ENCODE assay signal across 11 mouse cellular contexts in genomic region chr14:19803623-19804022, GRCm38 (mm10). TPM values are rescaled to one million over a fixed set of nuclear protein-coding genes. Genes with fewer than 3 reads are reported as not detected.
A peak's percentile ranks its signal among the peaks of the same experiment; 100 is the strongest.
DNase-seq lines count a peak whose midpoint lies in the region; ATAC-seq and TF ChIP-seq lines count a peak whose summit lies in the region.
"Had no signal": no experiment of that assay in that cellular context is flagged by ENCODE, and none has a peak within 500 bp of the region (broad histone marks: within the 10 kb centered on the region; RNA-seq: fewer than 3 reads in every experiment).

No protein-coding gene starts in this region.

- H3K27me3 ChIP-seq in forebrain, postnatal 0 days (ENCODE audit: insufficient read depth, low read length): no peaks in the 10 kb centered on the region
- no peaks in the 10 kb centered on the region for H3K27me3 ChIP-seq in forebrain, embryonic 15.5 days
- H3K27me3 ChIP-seq in limb, embryonic 15.5 days: no peaks in the 10 kb centered on the region
- H3K27me3 ChIP-seq: heart, embryonic 15.5 days had no signal

- H3K36me3 ChIP-seq in forebrain, postnatal 0 days (ENCODE audit: insufficient read depth): no peaks in the 10 kb centered on the region
- no peaks in the 10 kb centered on the region for H3K36me3 ChIP-seq in forebrain, embryonic 15.5 days
- H3K36me3 ChIP-seq in limb, embryonic 15.5 days: peaks cover 24% of the 10 kb centered on the region

- no peak overlapping the region for H3K4me2 ChIP-seq in forebrain, postnatal 0 days (ENCODE audit: low read depth)
- H3K4me2 ChIP-seq in forebrain, embryonic 15.5 days (replicated peaks): no peak overlapping the region
- no peak overlapping the region for H3K4me2 ChIP-seq in limb, embryonic 15.5 days
- H3K4me2 ChIP-seq: heart, embryonic 15.5 days had no signal

- intact Hi-C loops in left cerebral cortex, postnatal 25 days (cut with DNase I): no loop called here

- H3K9ac ChIP-seq in forebrain, postnatal 0 days: no peak overlapping the region
- no peak overlapping the region for H3K9ac ChIP-seq in forebrain, embryonic 15.5 days (replicated peaks)
- H3K9ac ChIP-seq in limb, embryonic 15.5 days: no peak overlapping the region
- H3K9ac ChIP-seq: heart, embryonic 15.5 days had no signal

- peak; percentile 34; the same call in 1 of the 2 replicates for ATAC-seq in forebrain, postnatal 0 days
- no peak; the same call in 1 of the 2 replicates for ATAC-seq in forebrain, embryonic 15.5 days (replicated peaks)
- no peak for ATAC-seq in limb, embryonic 15.5 days (ENCODE audit: insufficient number of reproducible peaks, low FRiP score, low TSS enrichment, low read depth)
- ATAC-seq: midbrain, embryonic 16.5 days had no signal

- no peak for DNase-seq in forebrain, postnatal 0 days
- peak; percentile 57 for DNase-seq in testis, postnatal 10 days (ENCODE audit: low spot score)
- DNase-seq in testis, postnatal 14 days (ENCODE audit: low spot score): no peak
- no peak for DNase-seq in urinary bladder, postnatal 4 days (ENCODE audit: low spot score in 2 of 2)
- DNase-seq in left cerebral cortex, postnatal 25 days (ENCODE audit: low spot score in 2 of 2): no peak
- DNase-seq in cerebellum, adult 8-10 months: no peak
- DNase-seq: kidney, adult 9 months had no signal

- no peak overlapping the region for H3K4me3 ChIP-seq in forebrain, postnatal 0 days (ENCODE audit: low read depth, low read length)
- H3K4me3 ChIP-seq in forebrain, embryonic 15.5 days: no peak overlapping the region
- H3K4me3 ChIP-seq in limb, embryonic 15.5 days: no peak overlapping the region
- H3K4me3 ChIP-seq: heart, embryonic 15.5 days had no signal

- no peak overlapping the region for H3K27ac ChIP-seq in forebrain, postnatal 0 days (ENCODE audit: low read depth, low read length)
- H3K27ac ChIP-seq in forebrain, embryonic 15.5 days (replicated peaks): no peak overlapping the region
- H3K27ac ChIP-seq in limb, embryonic 15.5 days: peak overlapping the region; percentile 44
- H3K27ac ChIP-seq: heart, embryonic 15.5 days had no signal

- WGBS in forebrain, postnatal 0 days: 35% methylated on average over 10 of the region's 10 CpGs
- 37% methylated on average over 10 of the region's 10 CpGs for WGBS in forebrain, embryonic 15.5 days
- 64% methylated on average over 10 of the region's 10 CpGs for whole genome bisulfite sequencing in limb, embryonic 15.5 days

- H3K9me3 ChIP-seq in forebrain, postnatal 0 days (ENCODE audit: low read length): no peaks in the 10 kb centered on the region
- H3K9me3 ChIP-seq in forebrain, embryonic 15.5 days: no peaks in the 10 kb centered on the region
- no peaks in the 10 kb centered on the region for H3K9me3 ChIP-seq in limb, embryonic 15.5 days
- H3K9me3 ChIP-seq: heart, embryonic 15.5 days had no signal

- H3K4me1 ChIP-seq in forebrain, postnatal 0 days (ENCODE audit: insufficient read depth): 0 out of 2 replicates have a peak, but pooled peaks cover 7% of the 10 kb centered on the region
- peaks cover 7% of the 10 kb centered on the region; the same call in 1 of the 2 replicates for H3K4me1 ChIP-seq in forebrain, embryonic 15.5 days
- H3K4me1 ChIP-seq in limb, embryonic 15.5 days: peaks cover 8% of the 10 kb centered on the region

- TF ChIP-seq CTCF in forebrain, postnatal 0 days (IDR thresholded peaks at IDR 0.05; ENCODE audit: low read depth): no peak

RNA-seq across cellular contexts. Expression of gene Rtraf, which starts 20.0 kb away (rescaled TPM):
- total RNA-seq in forebrain, postnatal 0 days (2014; rRNA removed): 95.1 and 155 TPM in 2 replicates
- polyA plus RNA-seq in forebrain, postnatal 0 days (2015; fragmentation: Nextera tagmentation; extraction: Ambion mirVana): 153 and 193 TPM in 2 replicates
- polyA plus RNA-seq in forebrain, embryonic 15.5 days (2015; fragmentation: Nextera tagmentation; extraction: Ambion mirVana): 188 and 190 TPM in 2 replicates
- polyA plus RNA-seq in limb, embryonic 15.5 days (2015; fragmentation: Nextera tagmentation; extraction: Ambion mirVana): 179 and 202 TPM in 2 replicates
- 10 to 100 TPM; 41.4 to 44.9 TPM for total RNA-seq in left cerebral cortex, postnatal 25 days (2021)

RNA-seq across cellular contexts. Expression of gene Nid2, which starts 52.6 kb away (rescaled TPM):
- 17.3 and 26.8 TPM in 2 replicates for total RNA-seq in forebrain, postnatal 0 days (2014; rRNA removed)
- polyA plus RNA-seq in forebrain, postnatal 0 days (2015; fragmentation: Nextera tagmentation; extraction: Ambion mirVana): 18.5 and 18.6 TPM in 2 replicates
- polyA plus RNA-seq in forebrain, embryonic 15.5 days (2015; fragmentation: Nextera tagmentation; extraction: Ambion mirVana): 22.2 and 29.9 TPM in 2 replicates
- 91.1 and 100 TPM in 2 replicates for polyA plus RNA-seq in limb, embryonic 15.5 days (2015; fragmentation: Nextera tagmentation; extraction: Ambion mirVana)
- total RNA-seq in left cerebral cortex, postnatal 25 days (2021): 1 to 10 TPM; 3.0 to 4.7 TPM
